Mouse (Mus musculus) E14TG2a.4 (cell line): ENCODE measurements at regions not wholly inside any gene's neighbourhood (a gene's known extent, or its start where the extent isn't known, plus 50 kb on each side); places are given as distances from the start of the nearest gene placed in this dataset.
A peak's percentile ranks its signal among the peaks of the same experiment; 100 is the strongest.

ENCODE experiments used
- CTCF ChIP-seq: conservative IDR thresholded peaks from 2 replicates; pipeline ENCODE4 v1.5.1; 2014; ENCODE audit warnings: low read length
- POU5F1 ChIP-seq: IDR thresholded peaks from 2 replicates; pipeline ENCODE4 v1.6.1; 2014; ENCODE audit warnings: low read length, borderline replicate concordance

DNA sequence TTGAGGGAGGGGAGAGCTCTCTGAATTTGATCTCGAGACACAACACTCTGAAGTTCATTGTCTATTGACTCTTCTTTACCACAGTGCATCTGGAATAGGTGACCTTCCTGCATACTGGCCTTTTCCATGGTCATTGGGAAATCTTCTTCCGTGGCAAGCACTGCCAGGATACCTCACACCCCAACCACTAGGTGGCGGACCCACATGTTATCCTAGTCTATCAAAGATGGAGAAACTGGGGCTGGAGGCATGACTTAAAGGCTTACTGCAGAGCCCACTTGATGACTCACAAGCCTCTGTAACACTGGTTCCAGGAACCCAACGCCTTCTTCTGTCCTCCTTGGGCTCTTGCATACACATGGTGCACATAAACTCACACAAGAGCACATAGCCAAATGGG, 467.2 kb upstream of the Mgmt start:
- TF ChIP-seq CTCF (peak; percentile 32), POU5F1 (no peak)
